Mouse (Mus musculus) lung, adult 2 months (tissue): ENCODE results near the gene Ap1g2.

Experiments used
- CTCF ChIP-seq: fragments of 200-500 bp; IDR thresholded peaks from 2 replicates; pipeline ENCODE4 v1.5.1; 2011; ENCODE audit warnings: mild to moderate bottlenecking, low read length, control low read depth; ENCODE audit not compliant: insufficient read depth
- POLR2A ChIP-seq: fragments of 200-500 bp; IDR thresholded peaks from 2 replicates; pipeline ENCODE4 v1.6.1; 2011; ENCODE audit warnings: low read depth, mild to moderate bottlenecking, control low read depth, low read length, borderline replicate concordance; ENCODE audit errors: extremely low read depth

DNA sequence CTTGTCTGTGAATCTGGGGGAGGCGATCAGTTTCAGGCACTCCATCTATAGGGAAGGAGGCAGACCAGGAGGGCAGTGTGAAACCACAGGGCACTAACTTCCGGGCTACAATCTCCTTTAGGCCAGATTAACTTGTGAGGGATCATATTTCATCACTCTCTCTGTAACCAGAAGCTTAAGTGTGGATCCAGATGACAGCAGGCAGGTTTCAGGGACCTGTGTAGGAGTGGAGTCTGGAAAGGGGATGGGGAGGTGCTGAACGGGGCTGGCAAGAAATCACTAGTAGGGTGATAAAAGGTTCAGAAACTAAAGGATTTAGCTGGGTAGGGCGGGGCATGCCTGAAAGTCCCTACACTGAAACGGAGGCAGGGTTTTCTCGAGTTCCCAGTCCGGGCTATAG lies 1.0 kb downstream of the Ap1g2 start:
- TF ChIP-seq CTCF (no peak), POLR2A (no peak)
